Mouse (Mus musculus) liver, embryonic 16.5 days (tissue): ENCODE data around the gene Nfat5. TPM values are rescaled to one million over a fixed set of nuclear protein-coding genes. Genes with fewer than 3 reads are reported as not detected.

ENCODE experiments used
- ATAC-seq: fragments of 200-750 bp; cut with Nextera tagmentation; 2 replicates; pipeline ENCODE4 v1.8.0; 2017; ENCODE audit warnings: low read depth, mild to moderate bottlenecking, moderate number of reproducible peaks, moderate library complexity
- H3K27ac ChIP-seq: fragments of 300-500 bp; sonication (generic); 2 replicates; pipeline ENCODE4 v1.5.1; 2014; ENCODE audit warnings: mild to moderate bottlenecking, low read length
- H3K27me3 ChIP-seq: fragments of 300-500 bp; sonication (generic); 2 replicates; pipeline ENCODE4 v1.6.1; 2014; ENCODE audit warnings: low read depth, low read length, mixed read lengths; ENCODE audit not compliant: control insufficient read depth, insufficient read depth
- H3K36me3 ChIP-seq: fragments of 300-500 bp; sonication (generic); 2 replicates; pipeline ENCODE4 v1.6.1; 2014; ENCODE audit warnings: mild to moderate bottlenecking; ENCODE audit not compliant: control insufficient read depth, insufficient read depth
- H3K4me1 ChIP-seq: fragments of 300-500 bp; sonication (generic); 2 replicates; pipeline ENCODE4 v1.6.1; 2014; ENCODE audit warnings: low read depth, low read length, mixed read lengths; ENCODE audit not compliant: control insufficient read depth
- H3K4me2 ChIP-seq: fragments of 300-500 bp; sonication (generic); 2 replicates; pipeline ENCODE4 v1.6.1; 2014; ENCODE audit warnings: low read depth, low read length, mixed read lengths
- H3K4me3 ChIP-seq: fragments of 300-500 bp; sonication (generic); 2 replicates; pipeline ENCODE4 v1.5.1; 2014; ENCODE audit warnings: low read depth, mild to moderate bottlenecking, low read length
- H3K9ac ChIP-seq: fragments of 300-500 bp; sonication (generic); 2 replicates; pipeline ENCODE4 v1.6.1; 2014; ENCODE audit warnings: low read depth, low read length
- H3K9me3 ChIP-seq: fragments of 300-500 bp; sonication (generic); replicated peaks from 2 replicates; pipeline ENCODE4 v1.6.1; 2016; ENCODE audit warnings: low read length; ENCODE audit not compliant: control insufficient read depth
- whole genome bisulfite sequencing: fragments of 180-500 bp; shearing (Covaris S2); extraction: QIAGEN DNeasy Blood & Tissue Kit; methylation state at CpG from one replicate; pipeline ENCODE4 v1.1.7; 2014; ENCODE audit not compliant: insufficient replicate concordance; 5-methylcytosine and 5-hydroxymethylcytosine counted together
- polyA plus RNA-seq: library from polyadenylated mRNA; unstranded; fragments of >200 nt; fragmentation: Nextera tagmentation; extraction: Ambion mirVana; gene quantifications from 2 replicates; pipeline ENCODE4 v1.2.1, GENCODE M21; 2015

Nfat5 gene
- polyA plus RNA-seq, 1 experiment from 2014 or later = 1.5 TPM

DNA sequence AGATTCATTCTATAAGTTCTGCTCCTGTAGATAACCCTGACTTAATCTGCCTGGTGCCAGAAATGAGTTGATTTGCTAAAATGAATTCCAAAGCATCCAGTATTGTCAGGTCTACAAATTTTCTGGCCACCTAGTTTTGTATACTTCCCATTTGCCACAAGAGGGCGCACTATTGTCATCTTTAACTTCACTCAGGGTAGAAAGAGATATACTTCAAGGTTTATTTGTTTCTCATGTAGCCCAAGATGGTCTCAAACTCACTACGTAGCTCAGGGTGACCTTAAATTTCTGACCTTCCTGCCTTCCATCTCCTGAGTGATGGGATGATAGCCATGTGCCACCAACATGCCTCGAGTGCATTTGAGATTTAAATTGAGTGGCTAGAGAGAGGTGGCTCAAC lies 93.4 kb downstream of the Nfat5 start:
- WGBS = 22% methylated on average over 3 of the region's 3 CpGs
- Histone ChIP-seq H3K4me3 (no peak overlapping the region), H3K9ac (no peak overlapping the region), H3K4me1 (no peaks in the 10 kb centered on the region), H3K36me3 (no peaks in the 10 kb centered on the region), H3K27ac (no peak overlapping the region), H3K9me3 (no peaks in the 10 kb centered on the region), H3K4me2 (no peak overlapping the region), H3K27me3 (no peaks in the 10 kb centered on the region)
- ATAC-seq = peak; percentile 44; the same call in 1 of the 2 replicates

DNA sequence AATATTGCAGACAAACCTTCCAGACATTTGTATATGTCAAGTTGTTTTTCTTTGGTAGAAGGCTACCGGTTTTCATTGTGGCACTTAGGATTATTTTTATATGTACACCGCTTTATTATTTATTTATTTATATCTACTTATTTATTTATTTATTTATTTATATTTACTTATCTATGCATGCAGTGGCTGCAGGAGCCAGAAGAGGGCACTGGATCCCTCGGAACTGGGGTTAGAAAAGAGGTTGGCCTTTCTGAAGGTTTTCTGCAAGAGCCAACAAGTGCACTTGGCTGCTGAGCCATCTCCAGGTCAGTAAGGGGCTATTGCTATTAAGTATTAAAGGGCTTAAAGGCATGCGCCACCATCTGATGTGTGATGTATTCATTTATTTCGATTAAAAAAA lies 94.6 kb downstream of the Nfat5 start:
- H3K9me3 ChIP-seq = no peaks in the 10 kb centered on the region
- no peaks in the 10 kb centered on the region for H3K4me1 ChIP-seq
- no peak for ATAC-seq
- WGBS = 55% methylated on average over 5 of the region's 5 CpGs
- H3K9ac ChIP-seq = no peak overlapping the region
- H3K27me3 ChIP-seq = no peaks in the 10 kb centered on the region
- H3K27ac ChIP-seq = no peak overlapping the region
- H3K36me3 ChIP-seq = no peaks in the 10 kb centered on the region
- no peak overlapping the region for H3K4me2 ChIP-seq
- no peak overlapping the region for H3K4me3 ChIP-seq

DNA sequence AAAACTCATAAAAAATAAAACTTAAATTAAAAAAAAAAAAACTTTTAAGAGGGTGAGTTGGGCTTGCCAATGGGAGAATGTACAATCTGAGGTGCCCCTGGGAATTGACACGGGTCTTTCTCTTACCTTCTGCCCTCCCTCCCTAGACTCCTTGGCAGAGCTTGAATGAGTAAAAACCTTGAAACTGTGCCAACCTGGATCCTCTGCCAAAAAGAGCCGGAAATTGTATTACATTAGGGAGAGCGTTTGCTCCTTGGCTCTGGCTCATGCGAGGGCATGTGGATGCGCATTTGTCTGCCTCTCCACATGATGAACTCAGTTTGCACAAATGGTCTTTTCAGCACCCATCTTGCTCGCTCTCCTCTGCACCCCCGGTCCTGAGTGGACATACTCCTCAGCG lies 96.3 kb downstream of the Nfat5 start:
- Histone ChIP-seq H3K27me3 (no peaks in the 10 kb centered on the region), H3K27ac (no peak overlapping the region), H3K4me2 (no peak overlapping the region), H3K9me3 (no peaks in the 10 kb centered on the region), H3K4me3 (no peak overlapping the region), H3K9ac (no peak overlapping the region), H3K4me1 (no peaks in the 10 kb centered on the region), H3K36me3 (no peaks in the 10 kb centered on the region)
- 80% methylated on average over 8 of the region's 8 CpGs for WGBS
- no peak for ATAC-seq

DNA sequence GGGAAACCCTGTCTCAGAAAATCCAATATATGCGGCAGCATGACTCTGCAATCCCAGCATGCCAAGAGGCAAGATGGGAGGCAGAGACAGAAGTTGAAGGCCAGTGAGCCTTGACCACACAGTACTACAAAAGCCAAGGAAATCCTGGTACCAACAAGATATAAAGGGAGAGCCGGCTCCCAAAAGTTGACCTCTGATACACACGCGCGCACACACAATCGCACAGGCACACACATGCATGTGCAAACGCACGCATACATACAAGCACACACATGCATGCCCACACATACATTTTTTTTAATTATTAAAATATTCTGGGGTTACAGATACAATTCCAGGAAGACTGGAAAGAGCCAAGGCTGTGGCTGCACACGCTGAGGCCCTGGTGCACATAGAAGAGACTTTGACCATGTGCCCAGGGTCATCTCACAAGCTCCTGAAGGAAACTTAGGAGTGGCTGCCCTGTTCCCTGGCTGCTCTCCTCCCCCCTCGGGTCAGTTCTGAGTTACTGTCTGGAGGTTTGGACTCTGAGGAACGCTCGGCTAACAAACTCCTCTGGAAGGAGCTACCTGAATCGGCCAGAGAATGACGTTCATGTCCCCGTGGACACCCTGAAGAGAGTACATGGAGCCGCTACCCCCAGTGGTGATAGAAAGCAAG lies 97.3 kb downstream of the Nfat5 start:
- H3K9me3 ChIP-seq = no peaks in the 10 kb centered on the region
- no peak overlapping the region for H3K27ac ChIP-seq
- no peak overlapping the region for H3K4me3 ChIP-seq
- no peaks in the 10 kb centered on the region for H3K4me1 ChIP-seq
- H3K9ac ChIP-seq = no peak overlapping the region
- H3K27me3 ChIP-seq = no peaks in the 10 kb centered on the region
- H3K4me2 ChIP-seq = no peak overlapping the region
- no peaks in the 10 kb centered on the region for H3K36me3 ChIP-seq
- ATAC-seq = no peak
- WGBS = 83% methylated on average over 16 of the region's 16 CpGs

DNA sequence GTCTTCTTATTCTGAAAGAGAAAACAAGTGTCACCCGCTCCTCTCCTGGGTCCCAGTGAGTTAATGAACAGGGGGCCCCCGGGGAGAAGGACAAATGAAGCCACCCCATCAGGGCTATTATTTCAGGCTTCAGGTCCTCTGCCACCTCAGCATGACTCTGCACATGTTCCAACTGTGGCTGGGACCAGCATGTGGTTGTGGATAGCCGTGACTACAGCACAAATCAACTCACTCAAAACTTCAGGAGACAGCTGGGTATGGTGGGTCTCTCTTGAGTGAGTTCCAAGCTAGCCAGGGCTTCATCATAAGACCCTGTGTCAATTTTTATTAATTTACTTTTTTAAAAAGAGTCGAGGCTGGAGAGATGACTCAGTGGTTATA lies 97.9 kb downstream of the Nfat5 start:
- Histone ChIP-seq H3K36me3 (no peaks in the 10 kb centered on the region), H3K27ac (no peak overlapping the region), H3K9me3 (no peaks in the 10 kb centered on the region), H3K27me3 (no peaks in the 10 kb centered on the region), H3K4me2 (no peak overlapping the region), H3K9ac (no peak overlapping the region), H3K4me3 (no peak overlapping the region), H3K4me1 (no peaks in the 10 kb centered on the region)
- 56% methylated on average over 4 of the region's 4 CpGs for WGBS
- no peak for ATAC-seq

DNA sequence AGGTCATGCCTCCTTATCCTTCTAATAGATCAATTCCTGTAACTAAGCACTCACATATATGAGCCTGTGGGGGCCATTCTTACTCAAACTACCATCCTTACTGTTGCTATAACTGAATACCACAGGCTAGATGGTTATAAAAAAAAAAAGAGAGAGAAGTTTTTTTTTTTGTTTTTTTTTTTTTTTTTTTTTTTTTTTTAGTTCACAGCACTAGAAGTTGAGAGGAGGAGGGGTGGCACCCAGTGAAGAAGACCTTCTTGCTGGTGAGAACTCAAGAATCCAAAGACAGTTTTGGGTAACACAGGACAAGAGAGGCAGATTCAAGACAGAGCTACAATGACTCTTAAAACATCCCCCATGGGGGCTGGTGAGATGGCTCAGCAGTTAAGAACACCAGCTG lies 102.1 kb downstream of the Nfat5 start:
- Histone ChIP-seq H3K9me3 (no peaks in the 10 kb centered on the region), H3K9ac (no peak overlapping the region), H3K4me1 (no peaks in the 10 kb centered on the region; the same call in 1 of the 2 replicates), H3K4me3 (no peak overlapping the region), H3K27ac (no peak overlapping the region), H3K4me2 (no peak overlapping the region), H3K27me3 (no peaks in the 10 kb centered on the region), H3K36me3 (no peaks in the 10 kb centered on the region)
- ATAC-seq = no peak

DNA sequence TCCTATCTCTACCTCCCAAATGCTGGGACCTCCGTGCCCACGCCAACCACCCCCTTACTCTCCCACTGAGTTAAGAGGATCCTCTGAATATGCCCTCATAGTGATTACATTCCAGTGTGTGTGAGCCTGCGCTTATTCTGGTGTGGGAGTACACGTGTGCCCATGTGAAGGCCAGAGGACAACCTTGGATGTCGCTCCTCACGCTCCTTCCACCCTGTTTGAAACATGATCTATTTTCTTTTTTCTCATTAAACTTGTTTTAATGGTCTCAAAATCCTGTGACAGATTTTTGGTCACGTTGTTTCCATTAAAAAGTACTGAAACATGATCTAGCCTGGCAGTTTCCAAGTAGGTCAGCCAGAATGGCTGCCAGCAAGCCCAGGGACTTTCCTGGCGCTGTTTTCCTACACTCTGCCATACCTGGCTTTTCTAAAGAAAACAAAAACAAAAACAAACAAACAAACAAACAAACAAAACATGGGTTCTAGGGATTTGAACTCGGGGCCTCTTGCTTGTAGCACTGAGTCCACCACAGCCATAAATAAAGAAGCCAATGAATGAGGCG lies 102.9 kb downstream of the Nfat5 start:
- H3K27ac ChIP-seq = no peak overlapping the region
- no peak for ATAC-seq
- H3K9me3 ChIP-seq = no peaks in the 10 kb centered on the region
- no peak overlapping the region for H3K9ac ChIP-seq
- H3K4me1 ChIP-seq = no peaks in the 10 kb centered on the region; the same call in 1 of the 2 replicates
- H3K4me3 ChIP-seq = no peak overlapping the region
- H3K36me3 ChIP-seq = no peaks in the 10 kb centered on the region
- H3K4me2 ChIP-seq = no peak overlapping the region
- 79% methylated on average over 10 of the region's 10 CpGs for WGBS
- no peaks in the 10 kb centered on the region for H3K27me3 ChIP-seq

DNA sequence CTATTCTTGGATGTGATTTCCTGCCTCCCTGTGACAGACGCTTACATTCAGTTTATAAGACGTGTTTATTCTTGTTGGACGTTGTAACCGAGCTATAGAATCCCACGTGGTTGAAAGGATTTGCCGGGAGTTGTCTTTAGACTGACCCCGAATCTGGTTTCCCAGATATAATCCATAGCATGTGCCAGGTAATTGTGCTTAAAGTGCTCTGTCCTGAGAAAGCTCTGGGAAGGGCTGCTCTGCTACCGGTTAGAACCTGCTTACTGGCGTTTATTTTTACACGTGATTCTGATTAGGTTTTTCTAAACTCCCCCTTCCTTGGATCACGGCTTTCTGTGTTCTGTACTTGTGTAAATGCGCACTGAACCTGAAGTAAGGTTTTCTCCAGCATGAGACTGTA lies 104.4 kb downstream of the Nfat5 start:
- Histone ChIP-seq H3K27ac (no peak overlapping the region), H3K4me2 (no peak overlapping the region), H3K4me3 (no peak overlapping the region), H3K9ac (no peak overlapping the region), H3K27me3 (no peaks in the 10 kb centered on the region), H3K9me3 (no peaks in the 10 kb centered on the region), H3K4me1 (peaks cover 9% of the 10 kb centered on the region), H3K36me3 (no peaks in the 10 kb centered on the region)
- no peak for ATAC-seq
- WGBS = 66% methylated on average over 12 of the region's 12 CpGs

- Histone ChIP-seq H3K9me3 (no peaks in the 10 kb centered on the region), H3K36me3 (no peaks in the 10 kb centered on the region), H3K27ac (no peak overlapping the region), H3K9ac (no peak overlapping the region), H3K4me3 (no peak overlapping the region), H3K4me2 (no peak overlapping the region), H3K27me3 (no peaks in the 10 kb centered on the region), H3K4me1 (peaks cover 26% of the 10 kb centered on the region)
- no peak for ATAC-seq
- 51% methylated on average over 9 of the region's 9 CpGs for WGBS
Measured at GRCm38 (mm10) chr8:107399495-107399894, 106.2 kb downstream of the Nfat5 start.
